Mouse (Mus musculus) hindbrain, embryonic 15.5 days (tissue): ENCODE results near the gene Acp2. TPM values are rescaled to one million over a fixed set of nuclear protein-coding genes. Genes with fewer than 3 reads are reported as not detected.
A peak's percentile ranks its signal among the peaks of the same experiment; 100 is the strongest.

Experiments
- ATAC-seq: fragments of 200-750 bp; cut with Nextera tagmentation; 2 replicates; pipeline ENCODE4 v1.8.0; 2017; ENCODE audit warnings: low read depth, moderate number of reproducible peaks, moderate TSS enrichment; ENCODE audit not compliant: low FRiP score
- H3K27ac ChIP-seq: fragments of 300-500 bp; sonication (generic); replicated peaks from 2 replicates; pipeline ENCODE4 v1.5.1; 2015; ENCODE audit warnings: mild to moderate bottlenecking, inconsistent platforms
- H3K27me3 ChIP-seq: fragments of 300-500 bp; sonication (generic); 2 replicates; pipeline ENCODE4 v1.6.1; 2015; ENCODE audit warnings: control low read depth, inconsistent platforms
- H3K36me3 ChIP-seq: fragments of 300-500 bp; sonication (generic); 2 replicates; pipeline ENCODE4 v1.6.1; 2015; ENCODE audit warnings: control low read depth, inconsistent platforms
- H3K4me1 ChIP-seq: fragments of 300-500 bp; sonication (generic); replicated peaks from 2 replicates; pipeline ENCODE4 v1.6.1; 2015; ENCODE audit warnings: control low read depth, inconsistent platforms
- H3K4me2 ChIP-seq: fragments of 300-500 bp; sonication (generic); 2 replicates; pipeline ENCODE4 v1.6.1; 2015; ENCODE audit warnings: moderate library complexity, mild to moderate bottlenecking, inconsistent platforms
- H3K4me3 ChIP-seq: fragments of 300-500 bp; sonication (generic); 2 replicates; pipeline ENCODE4 v1.5.1; 2015; ENCODE audit warnings: mild to moderate bottlenecking, inconsistent platforms
- H3K9ac ChIP-seq: fragments of 300-500 bp; sonication (generic); 2 replicates; pipeline ENCODE4 v1.6.1; 2015; ENCODE audit warnings: inconsistent platforms
- H3K9me3 ChIP-seq: fragments of 300-500 bp; sonication (generic); 2 replicates; pipeline ENCODE4 v1.6.1; 2016; ENCODE audit warnings: control low read depth, inconsistent platforms
- WGBS: fragments of 180-500 bp; shearing (Covaris S2); methylation state at CpG from one replicate; pipeline ENCODE4 v1.1.7; 2015; 5-methylcytosine and 5-hydroxymethylcytosine counted together
- polyA plus RNA-seq: library from polyadenylated mRNA; unstranded; fragments of >200 nt; fragmentation: Nextera tagmentation; extraction: Ambion mirVana; gene quantifications from 2 replicates; pipeline ENCODE4 v1.2.1, GENCODE M21; 2015

The Acp2 gene
- polyA plus RNA-seq, 1 experiment from 2014 or later = 37.2 TPM

DNA sequence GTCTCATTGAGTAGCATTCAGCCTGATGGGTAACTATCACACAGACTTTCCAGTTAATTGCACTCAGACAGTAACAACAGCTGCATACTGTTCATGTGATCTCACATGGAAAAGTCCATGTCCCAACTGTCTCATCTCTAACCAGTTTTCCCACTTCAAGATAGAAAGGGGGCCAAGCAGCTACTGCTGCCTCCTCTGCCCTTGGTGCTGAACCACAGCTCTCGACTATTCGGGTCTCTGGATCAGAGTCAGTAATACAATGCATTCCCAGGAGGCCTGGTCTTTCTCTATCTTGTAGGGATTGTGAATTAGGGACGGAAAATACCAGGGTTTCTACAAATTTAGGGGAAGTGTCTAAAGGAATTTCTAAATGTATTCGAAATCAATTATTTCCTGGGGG is 22.9 kb upstream of the Acp2 start:
- no peak overlapping the region for H3K4me2 ChIP-seq
- peaks cover 29% of the 10 kb centered on the region for H3K4me1 ChIP-seq
- WGBS = 36% methylated on average over 4 of the region's 4 CpGs
- H3K27ac ChIP-seq = no peak overlapping the region
- H3K36me3 ChIP-seq = peaks cover 31% of the 10 kb centered on the region
- no peak overlapping the region for H3K9ac ChIP-seq
- H3K9me3 ChIP-seq = no peaks in the 10 kb centered on the region
- no peak overlapping the region for H3K4me3 ChIP-seq
- no peak for ATAC-seq
- H3K27me3 ChIP-seq = no peaks in the 10 kb centered on the region

GRCm38 (mm10) chr2:91180706-91181105 is 22.0 kb upstream of the Acp2 start:
- 70% methylated on average over 5 of the region's 5 CpGs for WGBS
- ATAC-seq = no peak
- peak overlapping the region; percentile 77 for H3K4me2 ChIP-seq
- no peaks in the 10 kb centered on the region for H3K27me3 ChIP-seq
- no peak overlapping the region for H3K9ac ChIP-seq
- H3K27ac ChIP-seq = no peak overlapping the region
- H3K9me3 ChIP-seq = no peaks in the 10 kb centered on the region
- H3K4me1 ChIP-seq = peaks cover 29% of the 10 kb centered on the region
- H3K36me3 ChIP-seq = peaks cover 25% of the 10 kb centered on the region
- peak overlapping the region; percentile 86; the same call in 1 of the 2 replicates for H3K4me3 ChIP-seq

DNA sequence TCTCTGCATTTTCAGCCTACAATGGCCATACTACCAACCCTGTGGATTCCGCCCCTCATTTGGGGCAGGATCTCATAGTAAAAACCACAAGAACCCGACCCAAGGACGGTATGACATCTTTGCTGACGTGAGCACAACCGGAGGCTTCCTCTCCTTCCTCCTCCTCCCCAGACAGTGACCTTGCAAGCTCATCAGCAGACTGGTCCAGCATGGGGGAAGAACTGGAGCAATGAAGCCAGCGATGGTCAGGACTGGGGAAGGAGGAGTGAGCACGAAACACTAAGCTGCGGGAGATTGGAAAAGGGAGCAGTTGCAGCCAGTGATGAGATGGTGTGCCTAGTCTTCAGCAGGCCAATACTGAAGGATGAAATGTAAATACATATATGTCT is 20.7 kb upstream of the Acp2 start:
- H3K4me3 ChIP-seq = peak overlapping the region; percentile 86
- H3K27me3 ChIP-seq = no peaks in the 10 kb centered on the region
- H3K4me1 ChIP-seq = peaks cover 29% of the 10 kb centered on the region
- peaks cover 12% of the 10 kb centered on the region; the same call in 1 of the 2 replicates for H3K36me3 ChIP-seq
- H3K27ac ChIP-seq = peak overlapping the region; percentile 92
- no peak for ATAC-seq
- peak overlapping the region; percentile 88 for H3K9ac ChIP-seq
- 7% methylated on average over 8 of the region's 8 CpGs for WGBS
- H3K9me3 ChIP-seq = no peaks in the 10 kb centered on the region
- H3K4me2 ChIP-seq = peak overlapping the region; percentile 77

GRCm38 (mm10) chr2:91182405-91183147 is 20.1 kb upstream of the Acp2 start:
- Histone ChIP-seq H3K27ac (peak overlapping the region; percentile 92), H3K4me1 (peaks cover 29% of the 10 kb centered on the region), H3K36me3 (peaks cover 10% of the 10 kb centered on the region; the same call in 1 of the 2 replicates), H3K9ac (peak overlapping the region; percentile 88), H3K9me3 (no peaks in the 10 kb centered on the region), H3K27me3 (no peaks in the 10 kb centered on the region), H3K4me3 (peak overlapping the region; percentile 86), H3K4me2 (peak overlapping the region; percentile 77)
- peak; percentile 97 for ATAC-seq
- 1% methylated on average over 80 of the region's 81 CpGs for WGBS

- peaks cover 4% of the 10 kb centered on the region; the same call in 1 of the 2 replicates for H3K36me3 ChIP-seq
- 0% methylated on average over 9 of the region's 9 CpGs for WGBS
Measured at GRCm38 (mm10) chr2:91183148-91183513, 19.6 kb upstream of the Acp2 start.

DNA sequence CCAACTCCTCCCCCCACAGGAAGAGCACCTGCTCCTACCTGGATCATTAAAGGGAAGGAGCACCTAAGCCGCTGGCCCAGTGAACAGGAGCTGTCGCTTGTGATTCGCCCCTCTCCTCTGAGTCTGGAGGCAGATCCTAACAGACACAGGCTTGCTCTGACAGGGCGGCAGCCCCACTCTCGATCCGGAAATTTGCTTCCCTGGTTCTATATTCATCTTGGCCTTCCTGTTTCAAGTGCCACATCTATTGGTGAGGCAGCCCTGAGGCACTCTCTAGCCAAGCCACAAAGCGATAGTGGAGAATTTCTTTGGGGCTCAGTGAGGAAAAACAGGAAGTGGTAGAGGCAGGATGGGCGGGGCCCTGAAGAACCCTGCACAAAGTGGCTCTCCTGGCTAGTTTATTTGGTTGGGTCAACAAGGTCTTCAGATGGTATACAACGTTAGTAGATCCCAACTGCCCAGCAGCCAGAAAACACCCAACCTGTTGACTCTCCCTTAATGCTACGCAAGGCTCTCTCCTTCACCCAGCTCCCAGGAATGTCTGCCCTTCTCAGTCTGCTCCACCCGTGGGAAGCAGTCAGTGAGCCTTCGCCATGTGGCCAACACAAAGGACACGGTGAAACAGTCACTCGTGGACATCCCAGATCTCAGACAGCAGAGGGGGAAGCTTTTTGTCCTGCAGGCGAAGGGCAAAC is 18.8 kb upstream of the Acp2 start, which contains the start of gene Madd:
Gene Madd (minus strand): TSS at position 127 of the 695 bp plus-strand sequence.
- Histone ChIP-seq H3K27me3 (no peaks in the 10 kb centered on the region), H3K4me1 (peaks cover 29% of the 10 kb centered on the region), H3K36me3 (0 out of 2 replicates have a peak, but pooled peaks cover 3% of the 10 kb centered on the region), H3K4me3 (peak within 1 kb of the TSS; percentile 86), H3K4me2 (peak within 1 kb of the TSS; percentile 77), H3K9ac (peak within 1 kb of the TSS; percentile 88), H3K27ac (peak within 1 kb of the TSS; percentile 92), H3K9me3 (no peaks in the 10 kb centered on the region)
- WGBS = 69% methylated on average over 15 of the region's 15 CpGs
- ATAC-seq = no peak; the same call in 1 of the 2 replicates

More at GRCm38 (mm10) chr2:91183148-91183513, 19.6 kb upstream of the Acp2 start:
- Histone ChIP-seq H3K27me3 (no peaks in the 10 kb centered on the region), H3K9ac (peak overlapping the region; percentile 88), H3K4me1 (peaks cover 29% of the 10 kb centered on the region), H3K4me2 (peak overlapping the region; percentile 77), H3K9me3 (no peaks in the 10 kb centered on the region), H3K4me3 (peak overlapping the region; percentile 86), H3K27ac (peak overlapping the region; percentile 92)
- peak; percentile 97 for ATAC-seq

DNA sequence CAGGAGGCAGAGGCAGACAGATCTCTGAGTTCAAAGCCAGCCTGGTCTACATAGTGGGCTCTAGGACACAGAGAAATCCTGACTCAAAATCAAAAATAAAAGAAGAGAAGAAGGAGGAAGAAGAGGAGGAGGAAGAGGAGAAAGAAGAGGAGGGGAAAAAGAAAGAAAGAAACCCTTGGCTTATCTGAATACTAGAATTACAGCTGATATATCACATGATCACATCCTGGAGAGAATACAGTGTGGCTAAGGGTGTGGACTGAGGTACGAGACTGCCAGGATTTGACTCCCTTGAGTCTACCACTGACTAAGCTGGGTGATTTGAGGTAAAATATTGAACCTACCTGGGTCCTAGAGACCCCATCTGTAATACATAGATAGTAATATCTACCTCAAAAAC is 16.5 kb upstream of the Acp2 start:
- no peak for ATAC-seq
- Histone ChIP-seq H3K27ac (no peak overlapping the region), H3K4me2 (no peak overlapping the region), H3K36me3 (no peaks in the 10 kb centered on the region), H3K27me3 (no peaks in the 10 kb centered on the region), H3K9ac (no peak overlapping the region), H3K4me3 (no peak overlapping the region), H3K9me3 (no peaks in the 10 kb centered on the region), H3K4me1 (peaks cover 14% of the 10 kb centered on the region)
- WGBS = 88% methylated on average over 1 of the region's 1 CpGs

GRCm38 (mm10) chr2:91187431-91187830 is 15.3 kb upstream of the Acp2 start:
- no peak overlapping the region for H3K4me3 ChIP-seq
- no peak overlapping the region for H3K4me2 ChIP-seq
- no peak overlapping the region for H3K27ac ChIP-seq
- no peaks in the 10 kb centered on the region for H3K9me3 ChIP-seq
- H3K36me3 ChIP-seq = no peaks in the 10 kb centered on the region
- H3K4me1 ChIP-seq = peaks cover 5% of the 10 kb centered on the region
- H3K27me3 ChIP-seq = no peaks in the 10 kb centered on the region
- ATAC-seq = no peak
- WGBS = 77% methylated on average over 4 of the region's 4 CpGs
- H3K9ac ChIP-seq = no peak overlapping the region

GRCm38 (mm10) chr2:91190501-91190900 is 12.2 kb upstream of the Acp2 start:
- H3K4me1 ChIP-seq = peaks cover 13% of the 10 kb centered on the region
- H3K27ac ChIP-seq = no peak overlapping the region
- no peak overlapping the region for H3K9ac ChIP-seq
- H3K36me3 ChIP-seq = no peaks in the 10 kb centered on the region
- no peaks in the 10 kb centered on the region for H3K9me3 ChIP-seq
- no peaks in the 10 kb centered on the region for H3K27me3 ChIP-seq
- no peak; the same call in 1 of the 2 replicates for ATAC-seq
- H3K4me3 ChIP-seq = no peak overlapping the region
- WGBS = 90% methylated on average over 16 of the region's 16 CpGs
- no peak overlapping the region for H3K4me2 ChIP-seq

- WGBS = 2% methylated on average over 27 of the region's 27 CpGs
Measured at GRCm38 (mm10) chr2:91194624-91195332, 7.9 kb upstream of the Acp2 start.

GRCm38 (mm10) chr2:91196577-91197001 is 6.1 kb upstream of the Acp2 start:
- no peak for ATAC-seq
- Histone ChIP-seq H3K9me3 (no peaks in the 10 kb centered on the region), H3K36me3 (no peaks in the 10 kb centered on the region), H3K4me1 (peaks cover 16% of the 10 kb centered on the region), H3K4me3 (no peak overlapping the region), H3K27ac (no peak overlapping the region), H3K27me3 (no peaks in the 10 kb centered on the region), H3K9ac (no peak overlapping the region), H3K4me2 (no peak overlapping the region)
- 83% methylated on average over 3 of the region's 3 CpGs for WGBS

More at GRCm38 (mm10) chr2:91194624-91195332, 7.9 kb upstream of the Acp2 start:
- H3K9ac ChIP-seq = peak overlapping the region; percentile 31; the same call in 1 of the 2 replicates
- peak overlapping the region; percentile 28 for H3K4me3 ChIP-seq
- H3K36me3 ChIP-seq = no peaks in the 10 kb centered on the region
- no peaks in the 10 kb centered on the region for H3K9me3 ChIP-seq
- peak overlapping the region; percentile 62 for H3K4me2 ChIP-seq
- H3K4me1 ChIP-seq = peaks cover 13% of the 10 kb centered on the region
- ATAC-seq = peak; percentile 83
- no peaks in the 10 kb centered on the region for H3K27me3 ChIP-seq
- no peak overlapping the region for H3K27ac ChIP-seq
